ENCODE assay signal across 25 mouse cellular contexts in genomic region chr16:97307594-97307993, GRCm38 (mm10). TPM values are rescaled to one million over a fixed set of nuclear protein-coding genes. Genes with fewer than 3 reads are reported as not detected.
A peak's percentile ranks its signal among the peaks of the same experiment; 100 is the strongest.
DNase-seq lines count a peak whose midpoint lies in the region; ATAC-seq lines count a peak whose summit lies in the region.
"Had no signal": no experiment of that assay in that cellular context is flagged by ENCODE, and none has a peak within 500 bp of the region (broad histone marks: within the 10 kb centered on the region; RNA-seq: fewer than 3 reads in every experiment).

No protein-coding gene starts in this region.

- ATAC-seq in erythroblast, adult 5-6 weeks (replicated peaks; ENCODE audit: low FRiP score, poor library complexity, severe bottlenecking) = no peak
- ATAC-seq: activated CD4-positive, CD25-positive, alpha-beta regulatory T cell, adult 4 months; forebrain, embryonic 16.5 days; inflammation-experienced regulatory T-cells, adult 6 months; midbrain, embryonic 16.5 days had no signal

- DNase-seq in embryo, embryonic 10 days (ENCODE audit: low spot score) = peak; percentile 54
- no peak for DNase-seq in embryo, embryonic 9.5 days (ENCODE audit: extremely low spot score)
- peak; percentile 57 for DNase-seq in embryo, embryonic 10.5 days (ENCODE audit: low spot score)
- peak; percentile 48 for DNase-seq in forelimb bud, embryonic 11.5 days (ENCODE audit: low read depth, low spot score)
- DNase-seq in adrenal gland, postnatal 25 days = no peak
- no peak for DNase-seq in cerebellum, adult 9-11 months
- no peak for DNase-seq in cerebellum, adult 11-12 months
- DNase-seq: adrenal gland, adult 8-10 months; cerebellum, adult 2 months; cerebellum, postnatal 25 days; gastrocnemius, postnatal 14 days; heart, postnatal 14 days; kidney, adult 11 months; kidney, postnatal 25 days; right cerebral cortex, postnatal 25 days; spleen, adult 18-20 months; thymus, postnatal 14 days had no signal

RNA-seq across cellular contexts. Expression of gene Bace2, which starts 48.9 kb away (rescaled TPM):
- total RNA-seq in adrenal gland, postnatal 25 days (2021) = 7.5 and 14.7 TPM in 2 replicates
- total RNA-seq in erythroblast, adult 5-6 weeks (2015; ENCODE audit: low replicate concordance) = not detected in 2 replicates
- total RNA-seq in erythroblast, adult 5-6 weeks (2017; ENCODE audit: low replicate concordance) = not detected in 2 replicates
- total RNA-seq: granulocyte monocyte progenitor cell, adult 5-6 weeks; megakaryocyte progenitor cell, adult 5-6 weeks; MEL had no signal

Comparison
In these comparisons a context has a peak if more than half of its experiments do, and no peak if none do; other contexts are left out.
1. DNase-seq: peak in embryo, embryonic 10 days (single experiment), embryo, embryonic 10.5 days (single experiment) and forelimb bud, embryonic 11.5 days (single experiment); none in embryo, embryonic 9.5 days (single experiment), adrenal gland, postnatal 25 days (single experiment), cerebellum, adult 9-11 months (single experiment) and cerebellum, adult 11-12 months (single experiment).